Mouse (Mus musculus): ENCODE data around the gene Rmdn3. TPM values are rescaled to one million over a fixed set of nuclear protein-coding genes. Genes with fewer than 3 reads are reported as not detected.

Rmdn3 gene
- total RNA-seq, 1 experiment, result 72.9 TPM

- Histone ChIP-seq H3K36me3 (ENCODE audit: control insufficient read depth, insufficient read depth, low read length, poor library complexity, severe bottlenecking) (no peaks in the 10 kb centered on the region), H3K9ac (ENCODE audit: insufficient read depth, low read depth, low read length, poor library complexity, severe bottlenecking) (no peak overlapping the region), H3K27ac (ENCODE audit: insufficient read depth, low read depth, low read length, poor library complexity, severe bottlenecking) (no peak overlapping the region), H3K9me3 (ENCODE audit: control insufficient read depth, insufficient read depth, low read depth, low read length) (no peaks in the 10 kb centered on the region), H3K4me1 (ENCODE audit: control insufficient read depth in 2 of 2, insufficient read depth in 2 of 2, low read length in 2 of 2, poor library complexity in 1 of 2) (peaks cover 0 to 9% of the 10 kb centered on the region in 2 experiments; a peak in 2 of 4 replicates), H3K4me3 (ENCODE audit: insufficient read depth in 1 of 2, low read depth in 1 of 2, low read length in 2 of 2, poor library complexity in 1 of 2, severe bottlenecking in 1 of 2) (no peak overlapping the region)
- DNase-seq (ENCODE audit: low read depth, low spot score), result no peak
- TF ChIP-seq MAFK (IDR thresholded peaks at IDR 0.05; ENCODE audit: insufficient read depth, low read depth, low read length), result no peak
- TF ChIP-seq ZNF384 (IDR thresholded peaks at IDR 0.05; ENCODE audit: low read depth, low read length), result no peak
- TF ChIP-seq CHD2 (IDR thresholded peaks at IDR 0.05; ENCODE audit: low read depth, low read length), result no peak
- no peak for TF ChIP-seq ZC3H11A (IDR thresholded peaks at IDR 0.05; ENCODE audit: borderline replicate concordance, low read depth, low read length)
- TF ChIP-seq HCFC1 (IDR thresholded peaks at IDR 0.05; ENCODE audit: borderline replicate concordance, insufficient read depth, low read length), result no peak
- in situ Hi-C loops (cut with MboI; ENCODE audit: low sequenced_read_pairs in 2 of 2, unreplicated experiment in 2 of 2), result no loop called here
Observed at GRCm38 (mm10) chr2:119198049-119198448, 41.2 kb upstream of the Rmdn3 start.

- in situ Hi-C loops (cut with MboI; ENCODE audit: low sequenced_read_pairs in 2 of 2, unreplicated experiment in 2 of 2), result no loop called here
- H3K9me3 ChIP-seq (ENCODE audit: control insufficient read depth, insufficient read depth, low read depth, low read length), result no peaks in the 10 kb centered on the region
- TF ChIP-seq ZC3H11A (IDR thresholded peaks at IDR 0.05; ENCODE audit: borderline replicate concordance, low read depth, low read length) (no peak), CHD2 (IDR thresholded peaks at IDR 0.05; ENCODE audit: low read depth, low read length) (no peak), ZNF384 (IDR thresholded peaks at IDR 0.05; ENCODE audit: low read depth, low read length) (no peak), HCFC1 (IDR thresholded peaks at IDR 0.05; ENCODE audit: borderline replicate concordance, insufficient read depth, low read length) (no peak), MAFK (IDR thresholded peaks at IDR 0.05; ENCODE audit: insufficient read depth, low read depth, low read length) (no peak)
- no peak overlapping the region for H3K27ac ChIP-seq (ENCODE audit: insufficient read depth, low read depth, low read length, poor library complexity, severe bottlenecking)
- peaks cover 0 to 9% of the 10 kb centered on the region in 2 experiments; a peak in 2 of 4 replicates for H3K4me1 ChIP-seq (ENCODE audit: control insufficient read depth in 2 of 2, insufficient read depth in 2 of 2, low read length in 2 of 2, poor library complexity in 1 of 2)
- no peak overlapping the region for H3K4me3 ChIP-seq (ENCODE audit: insufficient read depth in 1 of 2, low read depth in 1 of 2, low read length in 2 of 2, poor library complexity in 1 of 2, severe bottlenecking in 1 of 2)
- H3K36me3 ChIP-seq (ENCODE audit: control insufficient read depth, insufficient read depth, low read length, poor library complexity, severe bottlenecking), result no peaks in the 10 kb centered on the region
- no peak overlapping the region for H3K9ac ChIP-seq (ENCODE audit: insufficient read depth, low read depth, low read length, poor library complexity, severe bottlenecking)
- DNase-seq (ENCODE audit: low read depth, low spot score), result no peak
Observed at GRCm38 (mm10) chr2:119197493-119197892, 40.7 kb upstream of the Rmdn3 start.

GRCm38 (mm10) chr2:119196316-119197108 lies 39.7 kb upstream of the Rmdn3 start:
- TF ChIP-seq ZC3H11A (IDR thresholded peaks at IDR 0.05; ENCODE audit: borderline replicate concordance, low read depth, low read length) (no peak), MAFK (IDR thresholded peaks at IDR 0.05; ENCODE audit: insufficient read depth, low read depth, low read length) (no peak), ZNF384 (IDR thresholded peaks at IDR 0.05; ENCODE audit: low read depth, low read length) (no peak), CHD2 (IDR thresholded peaks at IDR 0.05; ENCODE audit: low read depth, low read length) (no peak), HCFC1 (IDR thresholded peaks at IDR 0.05; ENCODE audit: borderline replicate concordance, insufficient read depth, low read length) (no peak)

GRCm38 (mm10) chr2:119194140-119194539 lies 37.3 kb upstream of the Rmdn3 start:
- Histone ChIP-seq H3K27ac (ENCODE audit: insufficient read depth, low read depth, low read length, poor library complexity, severe bottlenecking) (no peak overlapping the region), H3K4me3 (ENCODE audit: insufficient read depth in 1 of 2, low read depth in 1 of 2, low read length in 2 of 2, poor library complexity in 1 of 2, severe bottlenecking in 1 of 2) (no peak overlapping the region), H3K9ac (ENCODE audit: insufficient read depth, low read depth, low read length, poor library complexity, severe bottlenecking) (no peak overlapping the region), H3K9me3 (ENCODE audit: control insufficient read depth, insufficient read depth, low read depth, low read length) (no peaks in the 10 kb centered on the region), H3K4me1 (ENCODE audit: control insufficient read depth in 2 of 2, insufficient read depth in 2 of 2, low read length in 2 of 2, poor library complexity in 1 of 2) (peaks cover 0 to 11% of the 10 kb centered on the region in 2 experiments; a peak in 2 of 4 replicates), H3K36me3 (ENCODE audit: control insufficient read depth, insufficient read depth, low read length, poor library complexity, severe bottlenecking) (no peaks in the 10 kb centered on the region)
- no peak for TF ChIP-seq CHD2 (IDR thresholded peaks at IDR 0.05; ENCODE audit: low read depth, low read length)
- no peak for TF ChIP-seq MAFK (IDR thresholded peaks at IDR 0.05; ENCODE audit: insufficient read depth, low read depth, low read length)
- TF ChIP-seq HCFC1 (IDR thresholded peaks at IDR 0.05; ENCODE audit: borderline replicate concordance, insufficient read depth, low read length), result no peak
- no peak for TF ChIP-seq ZC3H11A (IDR thresholded peaks at IDR 0.05; ENCODE audit: borderline replicate concordance, low read depth, low read length)
- no peak for TF ChIP-seq ZNF384 (IDR thresholded peaks at IDR 0.05; ENCODE audit: low read depth, low read length)
- no peak for DNase-seq (ENCODE audit: low read depth, low spot score)
- in situ Hi-C loops (cut with MboI; ENCODE audit: low sequenced_read_pairs in 2 of 2, unreplicated experiment in 2 of 2), result no loop called here

More at GRCm38 (mm10) chr2:119196316-119197108, 39.7 kb upstream of the Rmdn3 start:
- H3K9ac ChIP-seq (ENCODE audit: insufficient read depth, low read depth, low read length, poor library complexity, severe bottlenecking), result no peak overlapping the region
- no peaks in the 10 kb centered on the region for H3K9me3 ChIP-seq (ENCODE audit: control insufficient read depth, insufficient read depth, low read depth, low read length)
- H3K36me3 ChIP-seq (ENCODE audit: control insufficient read depth, insufficient read depth, low read length, poor library complexity, severe bottlenecking), result no peaks in the 10 kb centered on the region
- no peak overlapping the region for H3K4me3 ChIP-seq (ENCODE audit: insufficient read depth in 1 of 2, low read depth in 1 of 2, low read length in 2 of 2, poor library complexity in 1 of 2, severe bottlenecking in 1 of 2)
- peaks cover 0 to 9% of the 10 kb centered on the region in 2 experiments; a peak in 2 of 4 replicates for H3K4me1 ChIP-seq (ENCODE audit: control insufficient read depth in 2 of 2, insufficient read depth in 2 of 2, low read length in 2 of 2, poor library complexity in 1 of 2)
- in situ Hi-C loops (cut with MboI; ENCODE audit: low sequenced_read_pairs in 2 of 2, unreplicated experiment in 2 of 2), result no loop called here
- H3K27ac ChIP-seq (ENCODE audit: insufficient read depth, low read depth, low read length, poor library complexity, severe bottlenecking), result no peak overlapping the region
- no peak for DNase-seq (ENCODE audit: low read depth, low spot score)

All from ES-E14 (cell line).